Mouse (Mus musculus) naive thymus-derived CD4-positive, alpha-beta T cell, adult 2 months (primary cell): ENCODE results near the gene Plekhm3.

ENCODE experiments used
- DNase-seq: peaks from one replicate; pipeline ENCODE4 v3.0.0-alpha.2; 2011; ENCODE audit warnings: low read depth

Gene Plekhm3

DNA sequence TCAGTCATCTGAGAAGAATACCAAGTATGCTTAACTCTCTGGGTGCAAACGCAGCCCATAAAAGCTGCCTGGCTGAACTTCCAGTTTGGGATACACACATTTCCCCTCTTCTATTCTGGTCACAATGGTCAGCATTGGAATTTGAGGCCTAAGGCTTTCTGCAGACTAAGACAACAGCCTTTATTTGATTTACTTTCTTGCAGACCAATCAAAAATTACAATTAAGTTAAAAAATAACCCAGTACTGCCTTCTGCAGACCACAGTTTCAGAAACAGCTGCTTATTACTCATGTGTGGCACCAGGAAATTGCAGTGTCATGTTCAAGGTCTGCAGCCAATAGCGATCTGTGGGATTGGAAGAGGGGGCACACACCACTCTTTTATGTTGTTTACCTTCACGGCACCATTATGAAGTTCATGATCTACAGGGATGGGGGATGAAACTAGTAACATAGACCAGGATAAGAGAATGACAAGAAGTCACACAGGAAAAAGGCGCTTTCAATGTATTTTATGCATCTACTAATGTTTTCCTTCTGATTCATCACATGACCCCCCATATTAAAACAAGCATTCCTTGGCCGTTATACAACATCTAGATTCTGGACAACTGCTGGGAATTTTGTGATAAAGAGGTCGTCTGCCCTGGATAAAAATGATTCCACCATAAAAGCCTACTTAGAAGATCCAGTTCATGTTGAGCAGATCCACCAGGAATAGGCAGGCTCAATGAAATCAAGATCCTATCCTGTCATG, 130.1 kb downstream of the Plekhm3 start:
- no peak for DNase-seq

DNA sequence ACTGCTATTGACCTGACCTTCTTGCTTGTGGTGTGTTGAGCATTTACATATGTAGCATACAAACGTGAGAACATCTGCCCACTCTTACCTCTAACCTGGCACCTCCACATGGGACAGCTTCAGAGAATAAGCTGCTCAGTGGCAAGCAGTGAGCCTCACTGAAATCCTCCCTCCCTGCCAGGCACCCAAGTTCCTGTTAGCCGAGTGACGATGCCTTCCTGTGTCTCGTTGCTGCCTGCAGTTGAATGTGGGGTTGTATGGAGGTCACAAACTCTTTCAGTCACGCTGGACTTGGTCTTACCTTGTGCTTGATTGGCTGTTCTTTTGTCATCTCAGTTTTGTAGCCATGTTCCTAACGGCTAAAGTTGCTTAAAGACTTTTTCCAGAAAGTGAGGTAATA, 133.1 kb downstream of the Plekhm3 start:
- peak; percentile 10 for DNase-seq

DNA sequence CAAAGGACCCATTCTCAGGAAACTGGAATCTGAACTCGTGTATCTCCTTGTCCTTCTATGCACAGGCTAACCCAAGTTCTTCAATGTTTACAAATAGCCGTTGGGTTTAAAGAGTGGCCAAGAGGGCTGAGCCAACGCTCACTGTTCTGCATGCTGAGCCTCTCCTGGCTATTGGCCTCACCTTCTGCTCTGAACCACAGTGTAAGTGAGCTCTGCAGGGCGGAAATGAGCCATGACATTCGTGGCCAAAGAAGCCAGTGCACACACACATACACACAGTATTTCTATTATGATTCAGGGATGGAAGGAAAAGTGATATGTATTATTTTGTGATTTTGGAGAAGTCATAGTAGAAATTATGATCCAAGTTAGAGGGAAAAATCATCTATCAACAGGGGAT, 138.9 kb downstream of the Plekhm3 start:
- no peak for DNase-seq

DNA sequence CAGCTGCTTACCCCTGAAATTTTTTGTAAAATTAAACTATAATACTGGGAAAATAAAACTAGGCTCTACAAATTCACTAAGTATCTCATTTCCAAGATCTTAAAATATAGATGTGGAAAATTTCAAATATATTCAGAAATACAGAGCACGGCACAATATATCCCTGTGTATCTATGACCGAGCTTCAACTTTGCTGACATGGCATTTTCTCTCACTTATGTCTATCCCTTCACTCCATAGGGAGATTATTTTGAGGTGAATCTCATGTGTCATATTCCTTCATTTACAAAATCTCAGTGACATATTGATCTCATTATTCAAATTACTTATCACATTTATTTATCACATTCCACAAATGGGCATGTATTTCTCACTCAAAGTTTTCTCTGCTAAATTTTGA, 143.4 kb downstream of the Plekhm3 start:
- no peak for DNase-seq

DNA sequence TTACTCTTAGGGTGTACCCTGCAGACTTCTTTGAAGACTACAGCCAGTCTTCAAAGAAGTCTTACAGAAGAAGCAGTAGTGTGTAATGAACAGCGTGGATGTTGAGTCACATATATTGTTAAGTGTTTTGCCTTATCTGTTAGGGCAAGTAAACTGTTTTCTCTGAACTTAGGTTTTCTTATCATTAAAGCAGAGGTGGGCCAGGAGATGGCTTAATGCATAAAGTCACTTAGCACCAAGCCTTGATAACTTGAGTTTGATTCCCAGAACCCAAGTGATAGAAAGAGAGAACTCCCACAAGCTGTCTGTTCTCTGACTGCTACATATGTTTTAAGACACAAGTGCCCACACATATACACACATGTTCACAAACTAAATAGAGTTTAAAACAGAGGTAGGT, 144.7 kb downstream of the Plekhm3 start:
- DNase-seq, result no peak

DNA sequence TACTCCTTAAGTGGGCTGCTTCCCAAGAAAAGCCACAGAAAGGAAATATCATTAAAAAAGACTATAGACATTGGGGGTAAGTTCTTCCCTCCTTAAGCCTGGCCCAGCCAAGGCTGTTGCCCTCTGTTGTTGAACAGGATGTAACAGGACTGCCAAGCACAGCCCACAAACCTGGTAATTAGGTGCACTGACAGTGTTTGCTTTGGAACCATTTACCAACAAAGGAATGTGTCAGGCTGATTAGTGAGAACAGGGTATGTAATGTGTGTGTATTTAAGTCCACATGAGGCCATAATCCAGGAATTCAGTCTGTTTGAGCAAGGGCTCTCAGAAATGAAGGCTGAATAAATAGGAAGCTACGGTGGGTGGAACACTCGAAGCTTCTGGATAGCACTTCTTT, 147.5 kb downstream of the Plekhm3 start:
- no peak for DNase-seq

DNA sequence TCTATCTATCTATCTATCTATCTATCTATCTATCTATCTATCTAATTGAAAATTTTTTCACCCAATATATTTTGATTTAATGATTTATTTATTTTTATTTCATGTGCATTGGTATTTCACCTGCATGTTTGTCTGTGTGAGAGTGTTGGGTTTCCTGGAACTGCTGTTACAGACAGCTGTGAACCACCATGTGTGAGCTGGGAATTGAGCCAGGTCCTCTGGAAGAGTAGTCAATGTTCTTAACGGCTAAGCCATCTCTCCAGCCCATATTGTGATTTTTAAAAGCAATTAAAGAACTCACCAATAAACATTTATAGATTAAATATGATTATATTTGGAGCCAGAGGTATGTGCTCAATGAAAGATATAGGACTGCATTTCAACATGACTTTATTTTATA, 148.9 kb downstream of the Plekhm3 start:
- DNase-seq, result no peak

DNA sequence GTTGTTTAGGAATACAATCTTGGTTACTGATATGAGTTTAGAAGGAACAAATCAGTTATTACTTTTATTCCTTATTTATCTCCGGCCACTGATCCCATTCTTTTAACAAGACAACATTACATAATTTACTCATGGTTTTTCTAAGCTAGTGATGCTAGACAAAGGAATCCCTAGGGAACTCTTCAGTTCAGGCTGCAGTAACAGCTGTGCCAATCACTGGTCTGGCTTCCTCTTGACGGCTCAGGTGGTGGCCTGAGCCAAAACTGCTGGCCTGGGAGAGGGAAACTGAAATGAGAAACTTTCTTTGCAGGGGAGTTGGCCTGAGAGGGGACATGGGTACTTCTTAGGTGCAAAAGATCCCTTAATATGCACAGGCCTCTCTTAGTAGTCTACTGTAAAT, 151.4 kb downstream of the Plekhm3 start:
- DNase-seq, result no peak

DNA sequence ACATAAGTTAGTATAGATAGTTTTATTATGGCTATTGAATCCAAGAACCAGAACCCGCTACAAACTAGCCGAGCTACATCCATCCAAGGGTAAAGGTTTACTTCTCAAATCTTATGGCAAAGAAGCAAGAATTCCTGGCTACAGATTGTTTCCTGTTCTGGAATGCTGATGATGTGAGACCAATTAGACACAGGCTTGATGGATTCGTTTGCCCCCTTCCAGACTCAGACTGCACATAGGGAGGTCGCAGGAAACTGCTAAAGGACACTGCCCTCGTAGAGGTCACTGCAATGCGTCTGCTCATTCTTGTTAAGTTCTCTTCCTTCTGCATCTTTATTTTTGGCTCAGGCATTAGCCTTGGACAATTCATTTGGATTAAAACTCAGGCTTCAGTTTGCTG, 154.0 kb downstream of the Plekhm3 start:
- no peak for DNase-seq

DNA sequence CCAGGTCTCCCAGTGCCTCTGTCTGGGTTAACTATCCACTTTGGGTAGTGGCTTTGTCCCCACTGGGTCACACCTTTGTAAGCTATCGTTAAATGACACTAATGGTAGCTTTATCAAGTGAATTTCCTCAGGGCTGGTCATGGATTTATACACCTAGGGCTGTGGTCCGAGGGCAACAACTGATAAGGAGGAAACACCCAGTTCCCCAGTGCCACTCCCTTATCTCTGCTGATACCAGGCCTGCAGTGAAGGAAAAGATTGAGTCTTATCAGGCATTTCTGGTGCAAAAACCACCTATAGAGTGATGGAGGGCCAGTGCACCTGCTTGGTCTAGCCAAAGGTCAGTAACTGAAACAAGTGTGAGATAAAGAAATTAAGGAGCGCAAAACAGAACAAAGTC, 159.0 kb downstream of the Plekhm3 start:
- no peak for DNase-seq

DNA sequence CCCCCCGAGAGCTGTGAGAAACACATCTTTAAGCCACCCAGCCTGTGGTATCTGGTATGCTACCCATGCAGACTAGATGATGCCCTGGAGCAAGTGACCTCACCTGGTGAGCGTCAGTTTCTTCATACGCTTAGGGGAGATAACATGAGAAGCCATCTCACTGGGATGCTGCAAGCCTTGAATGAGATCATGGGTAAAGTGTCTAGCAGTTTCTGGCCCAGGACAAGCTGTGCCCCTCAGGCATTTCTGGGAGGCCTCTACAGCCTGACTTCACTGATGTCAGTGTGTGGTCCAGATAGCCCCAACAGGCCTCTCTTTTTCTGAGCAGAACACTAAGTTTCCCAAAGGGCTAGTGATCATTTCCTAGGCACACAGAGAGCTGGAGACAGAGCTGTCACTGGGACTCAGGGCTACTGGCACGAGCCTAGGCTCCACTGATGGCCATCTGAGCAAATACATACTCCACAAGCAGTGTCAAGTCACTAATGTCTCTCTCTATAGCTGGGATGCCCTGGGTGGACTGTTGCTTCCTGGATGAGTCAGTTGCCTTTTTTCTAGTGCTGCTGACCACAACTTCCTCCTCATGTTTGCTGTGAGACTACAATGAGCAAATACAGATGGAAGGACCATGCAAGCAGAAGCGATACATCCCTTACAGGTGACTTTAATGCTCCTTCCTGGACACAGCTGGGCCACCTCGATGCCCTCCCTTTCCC, 159.6 kb downstream of the Plekhm3 start:
- DNase-seq, result peak; percentile 18

DNA sequence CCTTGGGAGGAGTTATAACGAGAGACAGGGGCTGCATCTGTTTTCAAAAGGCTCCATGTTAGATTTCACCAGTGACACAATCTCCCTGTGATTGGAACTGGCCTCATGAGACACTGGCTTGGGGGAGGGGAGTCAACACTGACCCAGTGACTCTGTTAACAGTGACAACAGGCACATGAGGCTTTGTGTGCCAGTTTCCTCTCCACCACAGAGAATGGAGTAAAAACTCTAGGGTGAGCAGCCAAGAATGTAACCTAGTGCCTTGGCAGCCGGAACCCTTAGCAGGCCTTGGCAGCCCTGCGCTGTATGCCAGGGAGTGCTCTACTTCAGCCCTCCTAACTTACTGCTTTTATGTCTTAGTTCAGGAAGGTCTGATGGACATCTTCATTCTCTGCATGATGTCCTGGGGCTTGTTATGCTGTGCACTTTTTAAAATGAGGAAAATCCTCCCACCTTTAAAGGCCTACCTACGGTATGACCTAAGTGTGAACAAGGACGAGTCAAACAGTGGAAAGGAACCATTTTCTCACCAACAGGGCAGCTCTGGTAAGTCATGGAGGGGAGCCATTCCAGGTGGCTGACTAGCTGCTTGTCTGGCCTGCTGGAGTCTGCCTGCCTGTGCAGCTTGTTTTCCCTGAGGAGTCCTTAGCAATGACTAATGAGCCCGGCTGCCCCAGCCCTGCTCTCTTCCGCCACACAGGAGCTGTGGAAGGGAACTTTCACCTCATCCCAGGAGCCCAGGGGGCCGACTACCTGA, 161.2 kb downstream of the Plekhm3 start:
- no peak for DNase-seq

DNA sequence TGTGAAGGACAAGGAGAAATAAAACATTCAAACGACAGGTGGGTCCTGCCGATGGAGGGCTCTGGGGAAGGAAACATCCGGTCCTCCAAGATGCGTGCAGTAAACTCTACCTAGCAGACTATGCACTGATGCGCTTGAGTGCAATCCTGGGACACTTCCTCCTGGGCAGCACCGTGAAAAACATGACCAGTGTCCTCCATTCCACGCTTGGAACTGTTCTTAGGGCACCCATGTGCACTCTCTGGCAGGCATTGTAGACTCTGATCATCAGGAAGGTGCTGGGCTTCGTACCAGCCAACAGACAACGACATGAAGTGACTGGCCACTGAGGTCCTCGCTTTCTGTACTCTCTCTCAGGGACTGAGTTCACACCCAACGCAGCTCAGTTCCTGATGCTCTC, 162.5 kb downstream of the Plekhm3 start:
- no peak for DNase-seq

DNA sequence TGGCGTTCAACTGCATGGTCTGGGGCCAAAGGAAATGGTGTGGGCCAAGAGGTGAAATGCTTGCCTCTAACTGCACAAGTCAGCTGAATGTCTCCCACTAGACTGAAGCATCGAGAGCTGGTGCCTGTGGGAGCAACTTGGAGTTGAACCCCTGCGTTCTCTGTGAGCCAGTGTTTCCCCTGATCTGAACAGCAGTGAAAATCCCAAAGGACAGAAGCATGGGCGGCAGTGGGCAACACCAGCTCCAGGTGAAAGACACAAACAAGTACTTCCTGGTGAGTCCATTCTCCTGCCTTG, 163.4 kb downstream of the Plekhm3 start:
- no peak for DNase-seq

DNA sequence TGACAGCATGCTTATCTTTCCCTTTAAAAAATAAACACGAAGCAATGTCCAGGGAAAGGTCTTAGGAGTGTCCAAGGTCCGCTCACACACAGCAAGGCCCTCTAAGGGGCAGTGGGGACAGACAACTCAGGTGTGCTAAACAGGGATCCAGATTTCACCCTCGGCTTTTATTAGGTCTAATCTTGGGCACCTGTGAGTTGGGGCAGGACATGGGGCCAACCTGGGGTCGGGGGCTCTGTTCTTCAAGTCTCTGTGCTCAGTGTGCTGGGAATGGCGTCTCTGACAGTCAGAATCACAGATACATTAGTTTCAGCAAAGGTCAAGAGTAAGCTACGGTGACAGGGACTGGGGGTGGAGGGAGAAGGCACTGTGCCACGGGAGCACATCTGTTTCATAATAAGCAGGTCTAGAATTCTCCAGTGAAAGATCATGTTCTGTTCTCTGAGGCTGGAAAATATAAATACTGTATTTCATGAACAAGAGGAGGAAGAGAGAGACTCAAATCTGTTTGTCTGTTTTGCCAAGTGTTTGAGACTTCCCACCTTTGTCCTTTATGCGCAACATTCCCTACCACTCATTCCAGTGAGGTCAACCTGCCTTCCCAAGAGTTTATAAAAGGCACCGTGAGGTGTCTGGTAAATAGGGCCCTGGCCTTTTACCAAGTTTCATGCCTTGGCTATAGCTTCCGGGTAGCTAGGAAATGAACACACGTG, 163.9 kb downstream of the Plekhm3 start:
- DNase-seq, result no peak

DNA sequence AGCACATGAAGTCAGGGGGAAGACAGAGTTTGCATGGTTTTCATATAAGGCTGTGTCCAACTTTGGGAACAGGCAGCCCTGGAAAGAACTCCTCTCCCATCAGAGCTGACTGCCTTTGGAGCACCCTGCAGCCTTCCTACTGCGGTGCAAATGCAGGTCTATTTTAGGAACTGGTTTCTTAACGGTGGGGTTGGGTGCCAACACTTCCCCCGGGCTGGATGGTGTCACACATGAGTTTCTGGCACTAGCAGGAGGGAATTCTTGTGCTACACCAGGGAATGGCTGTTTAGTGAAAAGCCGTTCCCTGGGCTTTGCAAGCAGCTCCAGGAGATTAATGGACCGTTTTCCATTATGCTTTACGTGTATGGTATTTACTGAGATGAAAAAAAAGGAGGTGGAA, 164.8 kb downstream of the Plekhm3 start:
- DNase-seq, result no peak

DNA sequence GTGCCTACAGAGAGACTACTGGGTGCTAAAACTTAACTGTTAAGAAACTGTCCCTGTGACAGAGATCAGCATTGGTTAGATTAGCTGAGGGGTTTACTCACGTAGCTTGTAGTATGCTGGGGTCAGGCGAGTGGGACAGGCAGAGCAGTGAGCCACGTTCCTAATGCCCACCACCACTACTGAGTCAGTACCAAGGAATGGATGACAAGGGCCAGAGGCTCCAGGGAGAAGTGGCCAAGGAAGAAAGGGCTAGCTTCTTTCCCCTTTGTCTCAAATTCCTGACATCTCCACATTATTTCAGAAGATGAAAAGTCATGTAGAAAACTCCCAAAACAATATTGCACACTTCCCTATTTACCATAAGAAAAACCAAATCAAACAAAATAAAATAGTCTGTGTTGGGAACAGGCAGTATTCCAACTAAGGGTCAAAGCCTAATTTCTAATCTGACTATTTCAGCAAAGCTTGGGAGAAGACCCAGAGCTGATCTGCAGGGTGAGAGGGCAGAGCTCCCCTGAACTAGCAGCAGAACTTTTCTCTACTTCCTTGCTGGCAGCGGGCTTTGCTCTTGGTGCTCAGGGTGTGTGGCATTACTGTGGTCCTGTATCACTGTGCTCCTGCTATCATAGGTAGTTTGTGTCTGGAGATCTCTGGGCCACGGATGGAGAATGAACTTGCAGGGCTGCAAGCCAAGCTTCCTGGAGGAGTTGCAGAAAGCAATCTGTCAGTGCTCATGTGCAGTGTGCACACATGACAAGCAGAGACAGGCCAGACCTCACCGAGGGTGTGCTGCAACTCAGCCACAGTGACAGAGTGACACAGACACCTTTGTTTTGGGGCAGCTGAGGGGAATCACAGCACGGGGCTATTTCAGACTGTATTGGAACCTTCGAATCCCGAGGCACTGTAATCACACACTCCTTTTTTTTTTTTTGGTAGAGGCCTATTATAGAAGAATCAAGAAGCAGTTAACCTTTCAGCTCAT, 165.5 kb downstream of the Plekhm3 start:
- DNase-seq, result no peak

DNA sequence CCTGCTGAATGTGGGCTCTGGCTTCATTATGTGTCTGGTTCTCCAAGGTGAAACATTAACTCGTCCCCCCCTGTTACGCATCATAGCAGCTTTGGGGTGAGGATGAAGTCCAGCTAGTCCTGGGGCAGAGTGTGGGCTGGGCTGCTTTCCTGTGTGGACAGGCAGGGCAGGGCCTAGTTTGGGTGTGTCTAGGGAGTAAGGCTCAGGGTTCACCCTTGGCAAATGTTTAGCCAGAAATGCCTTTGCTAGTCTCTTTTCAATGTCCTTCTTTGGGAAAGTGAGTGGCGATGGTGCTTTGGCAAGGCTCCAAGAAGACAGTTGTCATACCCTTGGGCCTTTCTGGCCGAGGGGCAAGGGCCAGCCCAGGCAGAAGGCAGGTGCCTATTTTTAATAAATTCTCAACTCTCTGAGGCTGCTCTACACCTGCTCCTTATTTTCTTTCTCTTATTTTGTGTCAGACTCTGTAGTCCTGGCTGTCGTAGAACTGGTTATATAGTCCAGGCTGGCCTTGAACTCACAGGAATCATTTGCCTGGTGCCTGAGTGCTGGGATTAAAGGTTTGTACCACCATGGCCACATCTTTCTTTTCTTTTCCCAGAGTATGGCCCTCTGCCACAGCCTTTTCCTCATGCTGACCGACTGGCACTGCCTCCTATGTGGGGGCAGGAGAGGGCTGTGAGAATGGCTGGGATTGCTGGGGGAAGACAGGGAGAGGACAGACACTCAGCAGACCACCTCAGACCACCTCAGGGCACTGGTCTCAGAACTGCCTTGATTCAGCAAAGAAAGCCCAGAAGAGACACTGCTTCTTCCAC, 168.7 kb downstream of the Plekhm3 start:
- no peak for DNase-seq

DNA sequence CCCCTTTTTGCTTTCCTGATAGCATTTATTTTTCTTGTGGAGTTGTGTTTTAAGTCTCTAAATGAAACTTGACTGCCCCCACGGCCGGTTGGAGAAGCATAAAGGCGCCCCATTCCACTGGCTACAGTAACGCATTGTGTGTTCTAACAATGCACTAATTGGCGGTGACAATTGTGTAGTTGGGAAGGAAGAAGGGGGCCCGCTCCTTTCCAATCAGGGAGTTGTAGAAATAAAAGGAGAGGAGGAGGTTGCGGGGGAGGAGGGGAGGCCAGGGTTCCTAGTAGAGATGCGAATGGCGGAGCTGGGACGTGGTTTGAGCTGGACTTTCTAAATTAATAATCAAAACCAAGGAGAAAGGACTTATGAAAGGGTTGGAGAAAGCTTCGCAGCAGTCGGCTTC, 176.8 kb downstream of the Plekhm3 start:
- DNase-seq, result no peak

DNA sequence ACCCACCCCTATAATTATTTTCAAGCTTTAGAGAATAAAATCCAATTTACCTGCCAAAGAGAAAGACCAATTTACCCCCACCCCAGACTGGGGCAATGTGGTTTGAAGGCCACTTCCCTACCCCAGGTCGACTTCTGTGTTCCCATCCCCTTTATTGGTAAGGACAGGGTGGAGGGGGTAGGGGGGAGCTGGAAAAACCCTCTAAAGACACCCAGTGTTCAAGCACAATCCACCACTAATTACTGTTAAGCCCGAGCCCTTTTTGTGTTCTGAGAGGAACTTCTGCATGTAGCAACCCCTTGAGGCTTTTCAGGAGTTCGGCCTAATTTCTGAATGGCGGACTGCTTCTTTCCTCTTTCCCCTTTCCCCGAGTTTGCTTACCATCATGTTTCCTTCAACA, 177.2 kb downstream of the Plekhm3 start:
- no peak for DNase-seq

DNA sequence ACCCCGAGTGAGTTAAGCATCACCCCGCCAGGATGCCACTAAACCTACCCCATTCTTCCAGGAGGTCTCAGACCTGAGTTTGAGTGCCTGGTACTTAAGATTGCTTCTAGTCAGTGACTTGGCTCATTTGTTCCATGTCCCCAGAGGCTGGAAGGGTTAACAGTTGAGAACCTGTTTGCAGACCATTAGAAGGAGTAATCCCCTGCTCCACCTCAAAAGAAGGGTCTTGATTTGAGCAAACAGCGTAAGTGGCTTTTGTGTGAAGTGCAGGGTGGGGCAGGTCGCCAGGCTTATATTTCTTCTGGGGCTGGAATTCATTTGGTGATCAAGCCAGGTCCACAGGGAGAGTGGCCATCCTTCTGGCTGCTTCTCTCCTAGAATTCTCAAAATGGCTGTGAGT, 183.3 kb downstream of the Plekhm3 start:
- DNase-seq, result no peak
